Mouse (Mus musculus) G1E (cell line): ENCODE measurements around the gene Trim31. TPM values are rescaled to one million over a fixed set of nuclear protein-coding genes. Genes with fewer than 3 reads are reported as not detected.

Experiments
- ATAC-seq: 2 replicates; pipeline ENCODE4 v1.8.0; 2016; ENCODE audit warnings: mild to moderate bottlenecking; ENCODE audit not compliant: insufficient number of reproducible peaks, poor library complexity, low FRiP score, severe bottlenecking; ENCODE audit errors: extremely low read depth
- DNase-seq: peaks from one replicate; pipeline ENCODE4 v3.0.0; 2012; ENCODE audit warnings: low spot score
- H3K27me3 ChIP-seq: 2 replicates; pipeline ENCODE4 v1.6.1; 2012; ENCODE audit warnings: mild to moderate bottlenecking, low read length, inconsistent platforms; ENCODE audit not compliant: insufficient read depth
- H3K36me3 ChIP-seq: replicated peaks from 2 replicates; pipeline ENCODE3; 2012; ENCODE audit warnings: mild to moderate bottlenecking, inconsistent platforms
- H3K4me1 ChIP-seq: 2 replicates; pipeline ENCODE4 v1.6.1; 2012; ENCODE audit warnings: low read depth, low read length, inconsistent platforms, mixed read lengths; ENCODE audit not compliant: insufficient read depth
- H3K4me3 ChIP-seq: 2 replicates; pipeline ENCODE4 v1.5.1; 2012; ENCODE audit warnings: low read depth, mild to moderate bottlenecking, inconsistent platforms, low read length, moderate library complexity, mixed read lengths
- H3K9me3 ChIP-seq: replicated peaks from 2 replicates; pipeline ENCODE4 v1.6.1; 2012; ENCODE audit warnings: inconsistent platforms
- CTCF ChIP-seq: IDR thresholded peaks from 2 replicates; pipeline ENCODE4 v1.5.1; 2012; ENCODE audit warnings: low read depth, low read length, inconsistent platforms, mixed read lengths
- GATA1 ChIP-seq: IDR thresholded peaks from 2 replicates; pipeline ENCODE4 v1.6.1; 2012; ENCODE audit warnings: borderline replicate concordance, low read length, inconsistent platforms, mixed read lengths
- GATA2 ChIP-seq: IDR thresholded peaks from 2 replicates; pipeline ENCODE4 v1.6.1; 2012; ENCODE audit warnings: low read depth, low read length, inconsistent platforms, borderline replicate concordance
- POLR2AphosphoS5 ChIP-seq: IDR thresholded peaks from 2 replicates; pipeline ENCODE4 v1.6.1; 2012; ENCODE audit warnings: low read depth, low read length, inconsistent platforms; ENCODE audit not compliant: insufficient replicate concordance
- TAL1 ChIP-seq: conservative IDR thresholded peaks from 2 replicates; pipeline ENCODE4 v1.6.1; 2012; ENCODE audit warnings: low read depth, low read length, inconsistent platforms, mixed read lengths
- polyA plus RNA-seq: library from polyadenylated mRNA; stranded (reverse); fragments of >175 nt; gene quantifications from 2 replicates; pipeline ENCODE4 v1.2.3, GENCODE M21; 2012
- total RNA-seq, 2 experiments: library from RNA; stranded (forward) in 1 of 2; stranded (reverse) in 1 of 2; fragments of 200-1000 nt in 1 of 2; fragments of >200 nt in 1 of 2; fragmentation: Nextera tagmentation in 1 of 2; gene quantifications; 2 replicates each; pipeline ENCODE4 v1.2.3; 2014 to 2017

The Trim31 gene
- total and polyA plus RNA-seq, 3 experiments, result not detected

GRCm38 (mm10) chr17:36957999-36958743, 60.3 kb downstream of the Trim31 start, which contains the start of the genes Znrd1 and Znrd1as:
Znrd1 (minus strand) TSS chr17:36958559.
Znrd1as (plus strand) TSS chr17:36958592.
- no peak for TF ChIP-seq GATA2
- TF ChIP-seq GATA1, result no peak
- no peak for TF ChIP-seq TAL1
- TF ChIP-seq CTCF, result no peak
- no peak for TF ChIP-seq POLR2AphosphoS5
- H3K4me1 ChIP-seq, result peaks cover 28% of the 10 kb centered on the region
- H3K36me3 ChIP-seq, result peaks cover 30% of the 10 kb centered on the region
- ATAC-seq (peak; percentile 97), DNase-seq (peak; percentile 71)
- no peaks in the 10 kb centered on the region for H3K27me3 ChIP-seq
- H3K9me3 ChIP-seq, result no peaks in the 10 kb centered on the region
- H3K4me3 ChIP-seq, result peak within 1 kb of the TSS; percentile 77

- H3K9me3 ChIP-seq, result no peaks in the 10 kb centered on the region
- peaks cover 26% of the 10 kb centered on the region for H3K36me3 ChIP-seq
- H3K4me3 ChIP-seq, result peak overlapping the region; percentile 77
- no peak for DNase-seq
- H3K4me1 ChIP-seq, result peaks cover 28% of the 10 kb centered on the region
- no peaks in the 10 kb centered on the region for H3K27me3 ChIP-seq
- no peak for ATAC-seq
- TF ChIP-seq POLR2AphosphoS5, result no peak
- no peak for TF ChIP-seq CTCF
- no peak for TF ChIP-seq GATA1
- no peak for TF ChIP-seq TAL1
- TF ChIP-seq GATA2, result no peak
Measured at GRCm38 (mm10) chr17:36958884-36959283, 61.0 kb downstream of the Trim31 start.

Other genes starting within 250 kb of the Trim31 start
- gene H2-M1, start 225.9 kb upstream of the Trim31 start, total RNA-seq (2014; fragmentation: Nextera tagmentation), result not detected in 2 replicates
- 0.16 TPM in 1 of 2 replicates, not detected in the other for gene H2-M1, start 225.9 kb upstream of the Trim31 start, total RNA-seq (2017)
- gene H2-M1, start 225.9 kb upstream of the Trim31 start, polyA plus RNA-seq, result not detected in 2 replicates
- gene H2-M10.5, start 125.2 kb upstream of the Trim31 start, total RNA-seq (2014; fragmentation: Nextera tagmentation), result not detected in 2 replicates
- gene H2-M10.5, start 125.2 kb upstream of the Trim31 start, total RNA-seq (2017), result not detected in 2 replicates
- gene H2-M10.5, start 125.2 kb upstream of the Trim31 start, polyA plus RNA-seq, result not detected in 2 replicates
- gene H2-M10.6, start 85.9 kb upstream of the Trim31 start, total RNA-seq (2014; fragmentation: Nextera tagmentation), result not detected in 2 replicates
- gene H2-M10.6, start 85.9 kb upstream of the Trim31 start, total RNA-seq (2017), result 0.06 TPM in 1 of 2 replicates, not detected in the other
- not detected in 2 replicates for gene H2-M10.6, start 85.9 kb upstream of the Trim31 start, polyA plus RNA-seq
- 31.8 and 39.7 TPM in 2 replicates for gene Trim26, start 61.0 kb upstream of the Trim31 start, total RNA-seq (2014; fragmentation: Nextera tagmentation)
- gene Trim26, start 61.0 kb upstream of the Trim31 start, total RNA-seq (2017), result 12.5 TPM in 2 replicates
- 11.7 and 13.4 TPM in 2 replicates for gene Trim26, start 61.0 kb upstream of the Trim31 start, polyA plus RNA-seq
- gene Trim15, start 30.9 kb upstream of the Trim31 start, total RNA-seq (2014; fragmentation: Nextera tagmentation), result not detected in 2 replicates
- gene Trim15, start 30.9 kb upstream of the Trim31 start, total RNA-seq (2017), result 0.22 TPM in 1 of 2 replicates, not detected in the other
- not detected in 2 replicates for gene Trim15, start 30.9 kb upstream of the Trim31 start, polyA plus RNA-seq
- 8.3 and 18.1 TPM in 2 replicates for gene Trim10, start 28.5 kb upstream of the Trim31 start, total RNA-seq (2014; fragmentation: Nextera tagmentation)
- 16.2 and 17.5 TPM in 2 replicates for gene Trim10, start 28.5 kb upstream of the Trim31 start, total RNA-seq (2017)
- gene Trim10, start 28.5 kb upstream of the Trim31 start, polyA plus RNA-seq, result 2.7 and 6.1 TPM in 2 replicates
- gene Trim40, start 8.0 kb upstream of the Trim31 start, total RNA-seq (2014; fragmentation: Nextera tagmentation), result not detected in 2 replicates
- gene Trim40, start 8.0 kb upstream of the Trim31 start, total RNA-seq (2017), result 0.12 TPM in 1 of 2 replicates, not detected in the other
- not detected in 2 replicates for gene Trim40, start 8.0 kb upstream of the Trim31 start, polyA plus RNA-seq
- gene Rnf39, start 44.8 kb downstream of the Trim31 start, total RNA-seq (2014; fragmentation: Nextera tagmentation), result not detected in 2 replicates
- gene Rnf39, start 44.8 kb downstream of the Trim31 start, total RNA-seq (2017), result not detected in 2 replicates
- gene Rnf39, start 44.8 kb downstream of the Trim31 start, polyA plus RNA-seq, result not detected in 2 replicates
- 113 and 130 TPM in 2 replicates for gene Ppp1r11, start 53.6 kb downstream of the Trim31 start, total RNA-seq (2014; fragmentation: Nextera tagmentation)
- 104 and 113 TPM in 2 replicates for gene Ppp1r11, start 53.6 kb downstream of the Trim31 start, total RNA-seq (2017)
- 247 and 300 TPM in 2 replicates for gene Ppp1r11, start 53.6 kb downstream of the Trim31 start, polyA plus RNA-seq
- gene Znrd1, start 60.4 kb downstream of the Trim31 start, total RNA-seq (2014; fragmentation: Nextera tagmentation), result 154 and 169 TPM in 2 replicates
- gene Znrd1, start 60.4 kb downstream of the Trim31 start, total RNA-seq (2017), result 123 and 127 TPM in 2 replicates
- 4.7 and 6.8 TPM in 2 replicates for gene Znrd1, start 60.4 kb downstream of the Trim31 start, polyA plus RNA-seq
- 17.3 and 18.0 TPM in 2 replicates for gene Znrd1as, start 60.5 kb downstream of the Trim31 start, total RNA-seq (2014; fragmentation: Nextera tagmentation)
- 23.3 and 35.1 TPM in 2 replicates for gene Znrd1as, start 60.5 kb downstream of the Trim31 start, total RNA-seq (2017)
- 0.77 and 0.95 TPM in 2 replicates for gene Znrd1as, start 60.5 kb downstream of the Trim31 start, polyA plus RNA-seq
- gene 2410137M14Rik, start 83.1 kb downstream of the Trim31 start, total RNA-seq (2014; fragmentation: Nextera tagmentation), result not detected in 2 replicates
- 0.16 TPM in 1 of 2 replicates, not detected in the other for gene 2410137M14Rik, start 83.1 kb downstream of the Trim31 start, total RNA-seq (2017)
- gene 2410137M14Rik, start 83.1 kb downstream of the Trim31 start, polyA plus RNA-seq, result not detected in 2 replicates
- gene H2-M5, start 91.4 kb downstream of the Trim31 start, total RNA-seq (2014; fragmentation: Nextera tagmentation), result not detected in 2 replicates
- gene H2-M5, start 91.4 kb downstream of the Trim31 start, total RNA-seq (2017), result 0.11 TPM in 1 of 2 replicates, not detected in the other
- gene H2-M5, start 91.4 kb downstream of the Trim31 start, polyA plus RNA-seq, result not detected in 2 replicates
- gene Zfp57, start 103.0 kb downstream of the Trim31 start, total RNA-seq (2014; fragmentation: Nextera tagmentation), result not detected in 2 replicates
- 0.35 and 0.44 TPM in 2 replicates for gene Zfp57, start 103.0 kb downstream of the Trim31 start, total RNA-seq (2017)
- not detected in 2 replicates for gene Zfp57, start 103.0 kb downstream of the Trim31 start, polyA plus RNA-seq
- gene Mog, start 125.3 kb downstream of the Trim31 start, total RNA-seq (2014; fragmentation: Nextera tagmentation), result not detected in 2 replicates
- 0.05 TPM in 1 of 2 replicates, not detected in the other for gene Mog, start 125.3 kb downstream of the Trim31 start, total RNA-seq (2017)
- not detected in 2 replicates for gene Mog, start 125.3 kb downstream of the Trim31 start, polyA plus RNA-seq
- gene Gabbr1, start 147.8 kb downstream of the Trim31 start, total RNA-seq (2014; fragmentation: Nextera tagmentation), result 35.2 and 36.4 TPM in 2 replicates
- 11.7 and 12.4 TPM in 2 replicates for gene Gabbr1, start 147.8 kb downstream of the Trim31 start, total RNA-seq (2017)
- 31.9 and 42.6 TPM in 2 replicates for gene Gabbr1, start 147.8 kb downstream of the Trim31 start, polyA plus RNA-seq
- gene Olfr90, start 190.4 kb downstream of the Trim31 start, total RNA-seq (2014; fragmentation: Nextera tagmentation), result not detected in 2 replicates
- gene Olfr90, start 190.4 kb downstream of the Trim31 start, total RNA-seq (2017), result 0.06 and 0.27 TPM in 2 replicates
- gene Olfr90, start 190.4 kb downstream of the Trim31 start, polyA plus RNA-seq, result not detected in 2 replicates
- gene Olfr91, start 200.2 kb downstream of the Trim31 start, total RNA-seq (2014; fragmentation: Nextera tagmentation), result not detected in 2 replicates
- 0.05 and 0.06 TPM in 2 replicates for gene Olfr91, start 200.2 kb downstream of the Trim31 start, total RNA-seq (2017)
- not detected in 2 replicates for gene Olfr91, start 200.2 kb downstream of the Trim31 start, polyA plus RNA-seq
- gene Olfr92, start 222.0 kb downstream of the Trim31 start, total RNA-seq (2014; fragmentation: Nextera tagmentation), result not detected in 2 replicates
- not detected in 2 replicates for gene Olfr92, start 222.0 kb downstream of the Trim31 start, total RNA-seq (2017)
- gene Olfr92, start 222.0 kb downstream of the Trim31 start, polyA plus RNA-seq, result not detected in 2 replicates